Mouse (Mus musculus) heart, embryonic 10.5 days (tissue): ENCODE results near the gene Avp. TPM values are rescaled to one million over a fixed set of nuclear protein-coding genes. Genes with fewer than 3 reads are reported as not detected.

Source experiments
- DNase-seq: peaks from one replicate; pipeline ENCODE4 v3.0.0-alpha.2; 2017; ENCODE audit warnings: low spot score
- H3K27ac ChIP-seq: fragments of 300-500 bp; sonication (generic); 2 replicates; pipeline ENCODE4 v1.5.1; 2016; ENCODE audit warnings: mild to moderate bottlenecking
- H3K27me3 ChIP-seq: fragments of 300-500 bp; sonication (generic); 2 replicates; pipeline ENCODE4 v1.6.1; 2016; ENCODE audit warnings: mild to moderate bottlenecking; ENCODE audit not compliant: poor library complexity, insufficient read depth, severe bottlenecking
- H3K36me3 ChIP-seq: fragments of 300-500 bp; sonication (generic); 2 replicates; pipeline ENCODE4 v1.6.1; 2016; ENCODE audit warnings: mild to moderate bottlenecking, moderate library complexity
- H3K4me1 ChIP-seq: fragments of 300-500 bp; sonication (generic); 2 replicates; pipeline ENCODE4 v1.6.1; 2016; ENCODE audit warnings: mild to moderate bottlenecking
- H3K4me3 ChIP-seq: fragments of 300-500 bp; sonication (generic); 2 replicates; pipeline ENCODE4 v1.5.1; 2016; ENCODE audit warnings: mild to moderate bottlenecking, moderate library complexity
- H3K9me3 ChIP-seq: fragments of 300-500 bp; sonication (generic); 2 replicates; pipeline ENCODE4 v1.6.1; 2016; ENCODE audit warnings: mild to moderate bottlenecking, moderate library complexity
- WGBS: fragments of 180-500 bp; shearing (Covaris S2); methylation state at CpG from one replicate; pipeline ENCODE4 v1.1.7; 2016; 5-methylcytosine and 5-hydroxymethylcytosine counted together
- polyA plus RNA-seq: library from polyadenylated mRNA; unstranded; fragments of >200 nt; fragmentation: Nextera tagmentation; extraction: Ambion mirVana; gene quantifications from 2 replicates; pipeline ENCODE4 v1.2.1, GENCODE M21; 2016

The Avp gene
- polyA plus RNA-seq, 1 experiment from 2014 or later: 0.33 TPM

GRCm38 (mm10) chr2:130564983-130565382 is 17.4 kb downstream of the Avp start:
- no peaks in the 10 kb centered on the region for H3K27me3 ChIP-seq
- peaks cover 20% of the 10 kb centered on the region for H3K36me3 ChIP-seq
- no peak overlapping the region for H3K27ac ChIP-seq
- peak overlapping the region; percentile 84 for H3K4me3 ChIP-seq
- no peaks in the 10 kb centered on the region for H3K9me3 ChIP-seq
- 84% methylated on average over 8 of the region's 8 CpGs for WGBS
- peaks cover 18% of the 10 kb centered on the region for H3K4me1 ChIP-seq
- no peak for DNase-seq

DNA sequence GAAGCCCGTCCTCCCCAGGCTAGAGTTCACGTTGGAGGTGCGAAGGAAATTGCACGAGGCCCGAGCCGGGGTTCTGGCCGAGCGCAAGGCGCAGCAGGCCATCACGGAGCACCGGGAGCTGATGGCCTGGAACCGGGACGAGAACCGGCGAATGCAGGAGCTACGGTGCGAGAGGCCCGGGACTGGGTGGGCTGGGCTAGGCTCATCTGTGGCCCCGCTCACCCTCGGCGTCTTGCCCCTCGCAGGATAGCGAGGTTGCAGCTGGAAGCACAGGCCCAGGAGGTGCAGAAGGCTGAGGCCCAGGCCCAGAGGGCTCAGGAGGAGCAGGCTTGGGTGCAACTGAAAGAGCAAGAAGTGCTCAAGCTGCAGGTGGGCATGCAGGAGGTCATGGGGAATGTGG is 18.3 kb downstream of the Avp start:
- Histone ChIP-seq H3K9me3 (no peaks in the 10 kb centered on the region), H3K27ac (peak overlapping the region; percentile 87), H3K27me3 (no peaks in the 10 kb centered on the region), H3K36me3 (peaks cover 20% of the 10 kb centered on the region), H3K4me1 (peaks cover 18% of the 10 kb centered on the region), H3K4me3 (peak overlapping the region; percentile 84)
- WGBS: under 1% methylated on average over 23 of the region's 23 CpGs
- DNase-seq: peak; percentile 81

- Histone ChIP-seq H3K36me3 (peaks cover 23% of the 10 kb centered on the region), H3K4me3 (peak within 1 kb of the TSS; percentile 84), H3K27me3 (no peaks in the 10 kb centered on the region), H3K4me1 (peaks cover 18% of the 10 kb centered on the region), H3K9me3 (no peaks in the 10 kb centered on the region), H3K27ac (peak within 1 kb of the TSS; percentile 87)
- WGBS: under 1% methylated on average over 61 of the region's 61 CpGs
- DNase-seq: peak; percentile 98
Observed at GRCm38 (mm10) chr2:130563212-130564055, 18.9 kb downstream of the Avp start, which contains the start of gene Mrps26. Gene Mrps26 (plus strand): TSS chr2:130563742.

- H3K4me1 ChIP-seq: peaks cover 6% of the 10 kb centered on the region
- 70% methylated on average over 2 of the region's 2 CpGs for WGBS
- H3K27ac ChIP-seq: no peak overlapping the region
- H3K27me3 ChIP-seq: no peaks in the 10 kb centered on the region
- H3K36me3 ChIP-seq: peaks cover 49% of the 10 kb centered on the region
- H3K4me3 ChIP-seq: no peak overlapping the region
- H3K9me3 ChIP-seq: no peaks in the 10 kb centered on the region
- DNase-seq: no peak
Observed at GRCm38 (mm10) chr2:130558015-130558414, 24.3 kb downstream of the Avp start.

GRCm38 (mm10) chr2:130557462-130557861 is 24.9 kb downstream of the Avp start:
- Histone ChIP-seq H3K27me3 (no peaks in the 10 kb centered on the region), H3K9me3 (no peaks in the 10 kb centered on the region), H3K4me1 (peaks cover under 1% of the 10 kb centered on the region; the same call in 1 of the 2 replicates), H3K4me3 (no peak overlapping the region), H3K36me3 (peaks cover 54% of the 10 kb centered on the region), H3K27ac (no peak overlapping the region)
- DNase-seq: no peak
- 89% methylated on average over 2 of the region's 2 CpGs for WGBS

DNA sequence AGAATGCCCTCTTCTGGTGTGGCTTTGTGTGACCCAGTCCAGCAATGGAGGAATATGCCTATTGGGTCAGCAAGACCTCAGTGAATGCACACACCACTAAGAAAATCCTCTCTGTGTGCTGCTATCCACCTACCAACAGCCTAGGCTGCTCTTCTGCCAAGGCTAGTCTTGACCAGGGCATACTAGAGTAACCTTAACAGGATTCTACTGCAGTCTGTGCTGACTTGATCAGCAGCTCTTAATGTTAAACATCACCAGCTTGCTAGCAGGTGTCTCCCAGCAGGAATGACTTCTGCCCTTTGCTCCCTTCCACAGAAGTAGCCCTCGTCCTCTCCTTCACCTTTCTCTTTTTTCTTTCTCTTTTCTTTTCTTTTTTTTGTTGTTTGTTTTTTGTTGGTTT is 26.1 kb downstream of the Avp start:
- Histone ChIP-seq H3K4me1 (no peaks in the 10 kb centered on the region), H3K9me3 (no peaks in the 10 kb centered on the region), H3K27ac (no peak overlapping the region), H3K4me3 (no peak overlapping the region), H3K27me3 (no peaks in the 10 kb centered on the region), H3K36me3 (peaks cover 66% of the 10 kb centered on the region)
- WGBS: 87% methylated on average over 1 of the region's 1 CpGs
- DNase-seq: no peak

- Histone ChIP-seq H3K27me3 (no peaks in the 10 kb centered on the region), H3K9me3 (no peaks in the 10 kb centered on the region), H3K4me1 (no peaks in the 10 kb centered on the region), H3K36me3 (peaks cover 79% of the 10 kb centered on the region), H3K27ac (no peak overlapping the region), H3K4me3 (no peak overlapping the region)
- no peak for DNase-seq
- WGBS: 90% methylated on average over 7 of the region's 7 CpGs
Observed at GRCm38 (mm10) chr2:130554841-130555240, 27.5 kb downstream of the Avp start.

DNA sequence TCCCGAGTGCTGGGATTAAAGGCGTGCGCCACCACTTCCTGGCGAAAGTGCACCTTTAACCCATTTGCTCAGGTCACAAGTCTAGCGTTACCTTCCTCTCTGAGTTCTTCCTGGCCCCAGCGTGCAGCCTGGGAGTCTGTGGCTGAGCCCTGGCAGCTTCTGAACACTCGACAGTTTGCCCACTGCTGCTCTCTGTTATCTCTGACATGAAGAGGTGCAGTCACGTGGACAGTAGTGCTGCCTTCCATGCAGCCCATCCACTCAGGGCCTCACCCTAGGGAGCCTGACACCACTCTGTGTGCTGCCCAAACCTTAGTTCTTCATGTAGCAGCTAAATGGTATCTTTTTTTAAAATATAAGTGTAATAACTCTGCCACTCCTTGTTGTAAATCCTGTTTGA is 35.4 kb downstream of the Avp start:
- H3K27me3 ChIP-seq: no peaks in the 10 kb centered on the region
- no peak for DNase-seq
- peaks cover 97% of the 10 kb centered on the region for H3K36me3 ChIP-seq
- no peaks in the 10 kb centered on the region for H3K9me3 ChIP-seq
- 0 out of 2 replicates have a peak, but pooled peaks cover 7% of the 10 kb centered on the region for H3K4me1 ChIP-seq
- H3K27ac ChIP-seq: no peak overlapping the region
- H3K4me3 ChIP-seq: no peak overlapping the region
- 69% methylated on average over 8 of the region's 8 CpGs for WGBS

DNA sequence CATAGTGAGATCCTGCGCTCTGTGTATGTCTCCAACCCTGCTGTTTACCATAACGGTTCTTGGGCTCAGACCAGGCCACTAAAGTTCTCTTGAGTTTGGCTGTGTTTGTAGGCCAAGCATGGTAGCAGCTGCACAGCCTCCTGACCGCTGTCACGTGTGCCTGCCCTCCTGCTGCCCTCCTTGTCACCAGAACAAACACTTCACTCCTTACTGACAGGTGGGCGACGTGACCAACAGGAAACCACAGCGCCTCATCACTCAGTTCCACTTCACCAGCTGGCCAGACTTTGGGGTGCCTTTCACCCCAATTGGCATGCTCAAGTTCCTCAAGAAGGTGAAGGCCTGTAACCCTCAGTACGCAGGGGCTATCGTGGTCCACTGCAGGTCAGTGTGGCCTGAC is 42.1 kb downstream of the Avp start:
- H3K9me3 ChIP-seq: no peaks in the 10 kb centered on the region
- H3K27me3 ChIP-seq: no peaks in the 10 kb centered on the region
- no peaks in the 10 kb centered on the region for H3K4me1 ChIP-seq
- H3K4me3 ChIP-seq: no peak overlapping the region
- WGBS: 90% methylated on average over 9 of the region's 9 CpGs
- DNase-seq: no peak
- H3K36me3 ChIP-seq: peaks cover 92% of the 10 kb centered on the region
- no peak overlapping the region for H3K27ac ChIP-seq

- DNase-seq: no peak
- Histone ChIP-seq H3K27ac (no peak overlapping the region), H3K4me1 (peaks cover under 1% of the 10 kb centered on the region; the same call in 1 of the 2 replicates), H3K9me3 (no peaks in the 10 kb centered on the region), H3K27me3 (no peaks in the 10 kb centered on the region), H3K36me3 (peaks cover 91% of the 10 kb centered on the region), H3K4me3 (no peak overlapping the region)
- 83% methylated on average over 8 of the region's 8 CpGs for WGBS
Observed at GRCm38 (mm10) chr2:130538876-130539546, 43.3 kb downstream of the Avp start.

DNA sequence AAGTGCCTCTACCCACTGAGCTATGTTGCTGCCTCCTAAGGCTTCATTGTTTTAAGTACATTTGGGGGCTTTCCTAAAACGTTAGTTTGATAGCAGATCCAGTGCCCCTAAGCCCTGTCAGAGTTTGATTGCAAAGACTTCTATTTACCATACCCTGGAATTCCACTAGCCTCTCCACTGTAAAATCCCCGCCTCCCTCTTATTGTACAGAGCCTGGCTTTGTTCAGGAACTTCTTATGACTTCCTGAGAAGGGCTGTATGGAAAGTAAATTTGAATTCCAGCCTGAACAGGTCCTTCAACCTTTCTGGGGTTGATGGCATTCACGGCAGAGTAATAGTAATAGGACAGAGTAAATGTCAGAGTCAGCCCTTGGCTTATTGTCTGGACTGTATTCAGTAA is 45.5 kb downstream of the Avp start:
- 75% methylated on average over 3 of the region's 3 CpGs for WGBS
- peaks cover 88% of the 10 kb centered on the region for H3K36me3 ChIP-seq
- peaks cover 6% of the 10 kb centered on the region for H3K4me1 ChIP-seq
- H3K9me3 ChIP-seq: no peaks in the 10 kb centered on the region
- no peak overlapping the region for H3K4me3 ChIP-seq
- no peaks in the 10 kb centered on the region for H3K27me3 ChIP-seq
- DNase-seq: no peak
- no peak overlapping the region for H3K27ac ChIP-seq

DNA sequence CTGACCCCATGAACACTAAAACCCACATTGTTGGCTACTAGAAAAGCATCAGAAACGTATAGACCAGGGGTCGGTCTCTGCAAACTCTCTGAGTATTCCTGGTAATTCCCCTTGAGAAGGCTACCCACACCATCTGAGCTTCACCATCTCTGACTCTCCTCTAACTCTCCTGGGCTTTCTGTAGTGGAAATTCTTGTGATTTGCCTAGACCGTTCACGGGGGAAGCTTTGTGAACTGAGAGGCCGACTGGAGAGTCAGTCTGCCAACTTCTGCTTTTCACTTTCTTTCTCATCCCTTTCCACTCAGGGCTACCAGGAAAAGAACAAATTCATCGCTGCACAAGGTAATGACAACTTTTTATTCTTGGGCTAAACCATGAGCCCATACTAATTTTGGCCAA is 47.3 kb downstream of the Avp start:
- no peaks in the 10 kb centered on the region for H3K9me3 ChIP-seq
- DNase-seq: no peak
- peaks cover 6% of the 10 kb centered on the region for H3K4me1 ChIP-seq
- WGBS: 89% methylated on average over 6 of the region's 6 CpGs
- no peaks in the 10 kb centered on the region for H3K27me3 ChIP-seq
- peaks cover 70% of the 10 kb centered on the region for H3K36me3 ChIP-seq
- H3K4me3 ChIP-seq: no peak overlapping the region
- no peak overlapping the region for H3K27ac ChIP-seq

- Histone ChIP-seq H3K9me3 (no peaks in the 10 kb centered on the region), H3K4me1 (peaks cover 6% of the 10 kb centered on the region), H3K27ac (no peak overlapping the region), H3K36me3 (peaks cover 55% of the 10 kb centered on the region), H3K27me3 (no peaks in the 10 kb centered on the region), H3K4me3 (no peak overlapping the region)
- 73% methylated on average over 2 of the region's 2 CpGs for WGBS
- DNase-seq: no peak
Observed at GRCm38 (mm10) chr2:130532201-130532600, 50.2 kb downstream of the Avp start.
